Mouse (Mus musculus) macrophage (primary cell): ENCODE results near the gene Rps16. TPM values are rescaled to one million over a fixed set of nuclear protein-coding genes. Genes with fewer than 3 reads are reported as not detected.
"Not testable (repeated sequence)": the region's sequence is repeated elsewhere in the genome, so short reads cannot be mapped to it uniquely, and the experiment has no call there.

Source experiments
- H3K27ac ChIP-seq: fragments of 350-480 bp; formaldehyde crosslinking; 2 replicates; pipeline ENCODE4 v1.9.0; 2021
- H3K36me3 ChIP-seq: fragments of 350-480 bp; formaldehyde crosslinking; 2 replicates; pipeline ENCODE4 v1.9.0; 2021; ENCODE audit errors: inconsistent target
- H3K4me3 ChIP-seq: fragments of 350-480 bp; formaldehyde crosslinking; 2 replicates; pipeline ENCODE4 v1.9.0; 2021; ENCODE audit errors: inconsistent target
- H3K79me2 ChIP-seq: fragments of 350-480 bp; formaldehyde crosslinking; 2 replicates; pipeline ENCODE4 v1.9.0; 2021; ENCODE audit errors: inconsistent target
- WGBS: methylation state at CpG from one replicate; pipeline ENCODE4 v1.1.7; 2026; ENCODE audit warnings: inconsistent platforms; ENCODE audit not compliant: missing documents; 5-methylcytosine and 5-hydroxymethylcytosine counted together
- polyA plus RNA-seq: library from polyadenylated mRNA; stranded (reverse); fragments of 250-400 nt; gene quantifications from 3 replicates; pipeline ENCODE4 v1.2.4, GENCODE M21; 2018; ENCODE audit warnings: inconsistent platforms

Rps16 gene
- polyA plus RNA-seq, 1 experiment from 2014 or later = 335 TPM

GRCm38 (mm10) chr7:28382981-28383396 is 32.5 kb downstream of the Rps16 start:
- WGBS = 0% methylated on average over 11 of the region's 11 CpGs
- Histone ChIP-seq H3K79me2 (peaks cover 37% of the 10 kb centered on the region), H3K27ac (peak overlapping the region; percentile 100), H3K4me3 (no peak overlapping the region), H3K36me3 (peaks cover 6% of the 10 kb centered on the region; the same call in 1 of the 2 replicates)

- peak overlapping the region; percentile 100 for H3K27ac ChIP-seq
- WGBS = 40% methylated on average over 4 of the region's 4 CpGs
- H3K36me3 ChIP-seq = peaks cover 12% of the 10 kb centered on the region; the same call in 1 of the 2 replicates
- H3K4me3 ChIP-seq = no peak overlapping the region
- H3K79me2 ChIP-seq = peaks cover 36% of the 10 kb centered on the region
Measured at GRCm38 (mm10) chr7:28383606-28384005, 33.2 kb downstream of the Rps16 start.

- H3K4me3 ChIP-seq = no peak overlapping the region
- peaks cover 36% of the 10 kb centered on the region; the same call in 1 of the 2 replicates for H3K79me2 ChIP-seq
- H3K27ac ChIP-seq = peak overlapping the region; percentile 100
- peaks cover 18% of the 10 kb centered on the region; the same call in 1 of the 2 replicates for H3K36me3 ChIP-seq
- 50% methylated on average over 6 of the region's 6 CpGs for WGBS
Measured at GRCm38 (mm10) chr7:28384162-28384561, 33.7 kb downstream of the Rps16 start.

GRCm38 (mm10) chr7:28385196-28385595 is 34.7 kb downstream of the Rps16 start:
- Histone ChIP-seq H3K4me3 (no peak overlapping the region), H3K79me2 (peaks cover 36% of the 10 kb centered on the region; the same call in 1 of the 2 replicates), H3K27ac (peak overlapping the region; percentile 100), H3K36me3 (peaks cover 24% of the 10 kb centered on the region; the same call in 1 of the 2 replicates)
- 83% methylated on average over 9 of the region's 9 CpGs for WGBS

GRCm38 (mm10) chr7:28386007-28386406 is 35.6 kb downstream of the Rps16 start:
- H3K27ac ChIP-seq = peak overlapping the region; percentile 100
- 1% methylated on average over 7 of the region's 7 CpGs for WGBS
- H3K4me3 ChIP-seq = no peak overlapping the region
- peaks cover 26% of the 10 kb centered on the region; the same call in 1 of the 2 replicates for H3K36me3 ChIP-seq
- peaks cover 39% of the 10 kb centered on the region for H3K79me2 ChIP-seq

- WGBS = 0% methylated on average over 3 of the region's 4 CpGs
- Histone ChIP-seq H3K36me3 (peaks cover 26% of the 10 kb centered on the region; the same call in 1 of the 2 replicates), H3K79me2 (peaks cover 44% of the 10 kb centered on the region), H3K27ac (peak overlapping the region; percentile 100), H3K4me3 (no peak overlapping the region)
Measured at GRCm38 (mm10) chr7:28386462-28386861, 36.0 kb downstream of the Rps16 start.

GRCm38 (mm10) chr7:28386877-28387276 is 36.4 kb downstream of the Rps16 start:
- 86% methylated on average over 6 of the region's 6 CpGs for WGBS
- Histone ChIP-seq H3K79me2 (peaks cover 48% of the 10 kb centered on the region), H3K36me3 (peaks cover 26% of the 10 kb centered on the region; the same call in 1 of the 2 replicates)
- not testable (repeated sequence) for H3K4me3 ChIP-seq, H3K27ac ChIP-seq

- Histone ChIP-seq H3K79me2 (peaks cover 53% of the 10 kb centered on the region), H3K36me3 (peaks cover 26% of the 10 kb centered on the region; the same call in 1 of the 2 replicates)
- not testable (repeated sequence) for H3K4me3 ChIP-seq, H3K27ac ChIP-seq
- WGBS = 79% methylated on average over 7 of the region's 7 CpGs
Measured at GRCm38 (mm10) chr7:28387384-28387783, 36.9 kb downstream of the Rps16 start.

- H3K4me3 ChIP-seq = no peak overlapping the region
- 100% methylated on average over 3 of the region's 3 CpGs for WGBS
- H3K79me2 ChIP-seq = peaks cover 64% of the 10 kb centered on the region
- H3K27ac ChIP-seq = no peak overlapping the region
- peaks cover 30% of the 10 kb centered on the region; the same call in 1 of the 2 replicates for H3K36me3 ChIP-seq
Measured at GRCm38 (mm10) chr7:28390331-28390730, 39.9 kb downstream of the Rps16 start.

- peaks cover 44% of the 10 kb centered on the region for H3K36me3 ChIP-seq
- peak within 1 kb of the TSS; percentile 63 for H3K4me3 ChIP-seq
- H3K79me2 ChIP-seq = peaks cover 62% of the 10 kb centered on the region
- 0 out of 2 replicates have a peak within 1 kb of the TSS, but pooled peaks have one; percentile 10 for H3K27ac ChIP-seq
- WGBS = under 1% methylated on average over 55 of the region's 58 CpGs
Measured at GRCm38 (mm10) chr7:28392429-28393271, 42.2 kb downstream of the Rps16 start, which contains the start of the genes Med29 and Paf1. Gene Med29, minus strand, starts transcription at chr7:28392708. Gene Paf1, plus strand, starts transcription at chr7:28392951.

- 10% methylated on average over 22 of the region's 22 CpGs for WGBS
- peak overlapping the region; percentile 63 for H3K4me3 ChIP-seq
- H3K36me3 ChIP-seq = peaks cover 42% of the 10 kb centered on the region
- peaks cover 57% of the 10 kb centered on the region for H3K79me2 ChIP-seq
- H3K27ac ChIP-seq = no peak overlapping the region
Measured at GRCm38 (mm10) chr7:28393272-28393951, 43.0 kb downstream of the Rps16 start.

GRCm38 (mm10) chr7:28395425-28395824 is 45.0 kb downstream of the Rps16 start:
- Histone ChIP-seq H3K36me3 (peaks cover 46% of the 10 kb centered on the region), H3K4me3 (no peak overlapping the region), H3K27ac (no peak overlapping the region), H3K79me2 (peaks cover 41% of the 10 kb centered on the region)
- 100% methylated on average over 4 of the region's 4 CpGs for WGBS

- H3K4me3 ChIP-seq = no peak overlapping the region
- no peak overlapping the region for H3K27ac ChIP-seq
- 82% methylated on average over 3 of the region's 3 CpGs for WGBS
- H3K36me3 ChIP-seq = peaks cover 63% of the 10 kb centered on the region
- peaks cover 21% of the 10 kb centered on the region for H3K79me2 ChIP-seq
Measured at GRCm38 (mm10) chr7:28398000-28398399, 47.5 kb downstream of the Rps16 start.

GRCm38 (mm10) chr7:28398696-28399340 is 48.4 kb downstream of the Rps16 start:
- Histone ChIP-seq H3K36me3 (peaks cover 71% of the 10 kb centered on the region), H3K4me3 (no peak overlapping the region), H3K27ac (no peak overlapping the region), H3K79me2 (peaks cover 14% of the 10 kb centered on the region)
- WGBS = 87% methylated on average over 10 of the region's 10 CpGs
